ENCODE assay signal across 12 mouse cellular contexts in genomic region chr15:94803624-94804342, GRCm38 (mm10).
A peak's percentile ranks its signal among the peaks of the same experiment; 100 is the strongest.
DNase-seq lines count a peak whose midpoint lies in the region; ATAC-seq and TF ChIP-seq lines count a peak whose summit lies in the region.
"Had no signal": no experiment of that assay in that cellular context is flagged by ENCODE, and none has a peak within 500 bp of the region (broad histone marks: within the 10 kb centered on the region; RNA-seq: fewer than 3 reads in every experiment).

No protein-coding gene starts in this region.

- no peak overlapping the region for H3K27ac ChIP-seq in kidney, postnatal 0 days
- no peak overlapping the region for H3K27ac ChIP-seq in kidney, adult 2 months (ENCODE audit: insufficient read depth, low read depth, low read length)
- no peak overlapping the region for H3K27ac ChIP-seq in hindbrain, postnatal 0 days
- H3K27ac ChIP-seq in neural tube, embryonic 13.5 days (replicated peaks) = no peak overlapping the region

- no peaks in the 10 kb centered on the region for H3K27me3 ChIP-seq in kidney, postnatal 0 days (ENCODE audit: insufficient read depth, low read length)
- H3K27me3 ChIP-seq in kidney, adult 2 months (replicated peaks; ENCODE audit: control insufficient read depth, insufficient read depth, low read length) = no peaks in the 10 kb centered on the region
- H3K27me3 ChIP-seq in hindbrain, postnatal 0 days (ENCODE audit: insufficient read depth, low read length) = no peaks in the 10 kb centered on the region
- peaks cover 3% of the 10 kb centered on the region; the same call in 1 of the 2 replicates for H3K27me3 ChIP-seq in neural tube, embryonic 13.5 days

- no peak for TF ChIP-seq POLR2A in kidney, adult 2 months (IDR thresholded peaks at IDR 0.05; ENCODE audit: low read depth, low read length)

- no peaks in the 10 kb centered on the region for H3K4me1 ChIP-seq in kidney, postnatal 0 days (replicated peaks; ENCODE audit: insufficient read depth, low read length)
- H3K4me1 ChIP-seq in kidney, adult 2 months (ENCODE audit: control insufficient read depth, insufficient read depth, low read length) = no peaks in the 10 kb centered on the region
- H3K4me1 ChIP-seq in hindbrain, postnatal 0 days (ENCODE audit: insufficient read depth, low read length) = no peaks in the 10 kb centered on the region
- peaks cover 19% of the 10 kb centered on the region for H3K4me1 ChIP-seq in neural tube, embryonic 13.5 days (replicated peaks)

- no peaks in the 10 kb centered on the region for H3K36me3 ChIP-seq in kidney, postnatal 0 days (ENCODE audit: insufficient read depth, low read length)
- no peaks in the 10 kb centered on the region for H3K36me3 ChIP-seq in kidney, adult 2 months (ENCODE audit: control insufficient read depth, insufficient read depth, low read length)
- H3K36me3 ChIP-seq in hindbrain, postnatal 0 days (ENCODE audit: insufficient read depth, low read length) = no peaks in the 10 kb centered on the region
- no peaks in the 10 kb centered on the region for H3K36me3 ChIP-seq in neural tube, embryonic 13.5 days

- TF ChIP-seq CTCF in kidney, postnatal 0 days (IDR thresholded peaks at IDR 0.05; ENCODE audit: low read depth) = peak; percentile 21; the same call in 1 of the 2 replicates
- TF ChIP-seq CTCF in kidney, adult 2 months (conservative IDR thresholded peaks at IDR 0.05; ENCODE audit: insufficient read depth, insufficient read length, low read depth, low read length) = no peak
- peak; percentile 21 for TF ChIP-seq CTCF in hindbrain, postnatal 0 days (IDR thresholded peaks at IDR 0.05; ENCODE audit: low read depth)

- H3K9me3 ChIP-seq in kidney, postnatal 0 days (replicated peaks; ENCODE audit: low read length) = no peaks in the 10 kb centered on the region
- no peaks in the 10 kb centered on the region for H3K9me3 ChIP-seq in hindbrain, postnatal 0 days (ENCODE audit: low read length)
- H3K9me3 ChIP-seq in neural tube, embryonic 13.5 days = no peaks in the 10 kb centered on the region

- H3K9ac ChIP-seq in kidney, postnatal 0 days (ENCODE audit: low read depth, low read length) = no peak overlapping the region
- no peak overlapping the region for H3K9ac ChIP-seq in hindbrain, postnatal 0 days (replicated peaks; ENCODE audit: low read length)
- H3K9ac ChIP-seq in neural tube, embryonic 13.5 days = no peak overlapping the region

- 19% methylated on average over 17 of the region's 17 CpGs for WGBS in kidney, postnatal 0 days
- 39% methylated on average over 17 of the region's 17 CpGs for WGBS in kidney, adult 2 months
- WGBS in hindbrain, postnatal 0 days = 62% methylated on average over 17 of the region's 17 CpGs
- 23% methylated on average over 17 of the region's 17 CpGs for WGBS in neural tube, embryonic 13.5 days

- no peak; the same call in 1 of the 2 replicates for ATAC-seq in kidney, postnatal 0 days (replicated peaks; ENCODE audit: low FRiP score, low read depth)
- ATAC-seq in hindbrain, postnatal 0 days = 0 out of 2 replicates have a peak, but pooled peaks have one; percentile 24
- peak; percentile 59 for ATAC-seq in neural tube, embryonic 13.5 days (ENCODE audit: low read depth)
- ATAC-seq: lung, postnatal 0 days had no signal

- no peak overlapping the region for H3K4me2 ChIP-seq in kidney, postnatal 0 days (ENCODE audit: low read length)
- no peak overlapping the region for H3K4me2 ChIP-seq in hindbrain, postnatal 0 days (ENCODE audit: low read depth, low read length)
- no peak overlapping the region for H3K4me2 ChIP-seq in neural tube, embryonic 13.5 days

- DNase-seq in embryo, embryonic 10 days (ENCODE audit: low spot score) = peak; percentile 61
- no peak for DNase-seq in embryo, embryonic 9.5 days (ENCODE audit: extremely low spot score)
- peak; percentile 29 for DNase-seq in kidney, postnatal 0 days (ENCODE audit: low spot score)
- no peak for DNase-seq in kidney, adult 2 months
- DNase-seq in hindbrain, postnatal 0 days (ENCODE audit: low spot score) = peak; percentile 17
- DNase-seq in gastrocnemius, adult 18-20 months (ENCODE audit: low spot score) = no peak
- no peak for DNase-seq in urinary bladder, postnatal 14 days (ENCODE audit: low spot score)
- DNase-seq: kidney, adult 11 months; liver; right cerebral cortex, adult 18-20 months had no signal

- no peak overlapping the region for H3K4me3 ChIP-seq in kidney, postnatal 0 days (replicated peaks; ENCODE audit: low read depth, low read length)
- H3K4me3 ChIP-seq in kidney, adult 2 months (ENCODE audit: insufficient read depth, low read depth, low read length) = no peak overlapping the region
- H3K4me3 ChIP-seq in hindbrain, postnatal 0 days (ENCODE audit: low read length) = no peak overlapping the region
- H3K4me3 ChIP-seq in neural tube, embryonic 13.5 days = no peak overlapping the region

Comparison
In these comparisons a context has a peak if more than half of its experiments do, and no peak if none do; other contexts are left out.
1. DNase-seq: peak in embryo, embryonic 10 days (single experiment), kidney, postnatal 0 days (single experiment) and hindbrain, postnatal 0 days (single experiment); none in embryo, embryonic 9.5 days (single experiment), kidney, adult 2 months (single experiment), gastrocnemius, adult 18-20 months (single experiment) and urinary bladder, postnatal 14 days (single experiment).